Mouse (Mus musculus) erythroblast, embryonic 14.5 days (primary cell): Measurements from ENCODE around the gene Serpinb5. TPM values are rescaled to one million over a fixed set of nuclear protein-coding genes. Genes with fewer than 3 reads are reported as not detected.
"Not testable (repeated sequence)": the region's sequence is repeated elsewhere in the genome, so short reads cannot be mapped to it uniquely, and the experiment has no call there.

Experiments
- H3K27me3 ChIP-seq: 2 replicates; pipeline ENCODE4 v1.6.1; 2012; ENCODE audit warnings: inconsistent platforms; ENCODE audit not compliant: control insufficient read depth
- H3K36me3 ChIP-seq: 2 replicates; pipeline ENCODE4 v1.6.1; 2012; ENCODE audit warnings: mild to moderate bottlenecking, inconsistent platforms; ENCODE audit not compliant: control insufficient read depth
- H3K4me1 ChIP-seq: 2 replicates; pipeline ENCODE4 v1.6.1; 2012; ENCODE audit warnings: inconsistent platforms; ENCODE audit not compliant: control insufficient read depth
- H3K4me3 ChIP-seq: replicated peaks from 2 replicates; pipeline ENCODE3; 2012; ENCODE audit warnings: moderate library complexity, mild to moderate bottlenecking, inconsistent platforms
- H3K9me3 ChIP-seq: 2 replicates; pipeline ENCODE4 v1.6.1; 2012; ENCODE audit warnings: low read length, inconsistent platforms, mixed read lengths; ENCODE audit not compliant: control insufficient read depth
- GATA1 ChIP-seq: IDR thresholded peaks from 2 replicates; pipeline ENCODE4 v1.6.1; 2012; ENCODE audit warnings: low read length, inconsistent platforms, mixed read lengths
- TAL1 ChIP-seq: IDR thresholded peaks from 3 replicates; pipeline ENCODE4 v1.6.1; 2012; ENCODE audit warnings: low read length, inconsistent platforms, mixed read lengths
- polyA plus RNA-seq: library from polyadenylated mRNA; stranded (reverse); fragments of >175 nt; gene quantifications from 2 replicates; pipeline ENCODE4 v1.2.3, GENCODE M21; 2012

Gene Serpinb5
- polyA plus RNA-seq, 1 experiment, result not detected

DNA sequence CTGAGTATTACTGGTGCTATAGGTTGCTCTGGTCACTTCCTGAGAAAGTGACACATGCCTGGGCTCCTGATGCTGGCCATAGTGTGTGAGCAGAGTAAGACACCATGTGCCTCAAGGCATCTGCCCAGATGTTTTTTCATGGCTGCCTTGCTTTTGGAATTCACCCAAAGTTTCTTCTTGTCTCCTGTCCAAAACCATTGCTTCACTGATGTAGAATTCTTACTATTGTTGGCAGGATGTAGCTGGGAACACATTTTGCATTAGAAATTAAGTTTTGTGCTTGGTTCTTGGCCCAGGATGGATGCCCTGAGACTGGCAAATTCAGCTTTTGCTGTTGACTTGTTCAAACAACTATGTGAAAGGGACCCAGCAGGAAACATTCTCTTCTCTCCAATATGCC, 9.0 kb downstream of the Serpinb5 start:
- Histone ChIP-seq H3K36me3 (no peaks in the 10 kb centered on the region), H3K27me3 (no peaks in the 10 kb centered on the region), H3K4me3 (no peak overlapping the region), H3K9me3 (no peaks in the 10 kb centered on the region), H3K4me1 (no peaks in the 10 kb centered on the region)
- TF ChIP-seq GATA1 (no peak), TAL1 (no peak)

DNA sequence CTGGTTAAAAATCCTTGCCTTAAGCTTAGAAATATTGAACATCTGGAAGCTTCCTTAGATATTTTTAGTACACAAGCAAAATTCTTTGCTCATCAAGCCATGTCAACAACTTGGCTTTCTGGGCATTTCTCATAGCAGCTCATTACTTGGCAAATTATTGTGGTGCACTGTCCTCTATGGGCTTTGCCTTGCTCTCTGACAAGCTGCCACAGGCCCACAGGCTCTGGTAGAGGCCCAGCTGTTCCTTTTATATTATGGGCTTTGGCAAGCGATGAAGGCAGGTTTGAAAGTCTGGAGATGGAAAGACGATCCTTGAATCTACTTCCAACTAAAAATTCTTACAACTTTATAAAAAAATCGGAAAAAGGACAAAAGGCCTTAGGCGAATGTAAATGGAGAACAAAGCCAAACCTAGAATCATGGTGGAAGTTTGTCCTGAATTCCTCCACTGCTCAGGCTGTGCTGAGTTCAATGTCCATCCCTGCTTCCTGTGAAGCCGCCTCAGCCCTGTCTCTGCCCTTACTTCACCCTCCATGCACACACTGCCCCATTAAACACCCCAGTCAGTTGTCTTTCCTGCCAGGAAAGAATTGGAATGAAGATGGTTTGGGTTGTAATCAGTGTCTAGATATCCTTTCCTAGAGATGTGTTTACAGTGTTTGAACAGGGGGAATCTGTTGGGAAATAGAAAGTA, 14.4 kb downstream of the Serpinb5 start:
- Histone ChIP-seq H3K4me3 (no peak overlapping the region), H3K27me3 (no peaks in the 10 kb centered on the region), H3K9me3 (no peaks in the 10 kb centered on the region), H3K36me3 (no peaks in the 10 kb centered on the region), H3K4me1 (no peaks in the 10 kb centered on the region)
- TF ChIP-seq GATA1 (no peak), TAL1 (no peak)

GRCm38 (mm10) chr1:106876147-106876546, 15.2 kb downstream of the Serpinb5 start:
- no peaks in the 10 kb centered on the region for H3K27me3 ChIP-seq
- TF ChIP-seq TAL1 (no peak), GATA1 (no peak)
- H3K36me3 ChIP-seq, result no peaks in the 10 kb centered on the region
- H3K4me3 ChIP-seq, result no peak overlapping the region
- no peaks in the 10 kb centered on the region for H3K4me1 ChIP-seq
- H3K9me3 ChIP-seq, result no peaks in the 10 kb centered on the region

- Histone ChIP-seq H3K9me3 (no peaks in the 10 kb centered on the region), H3K36me3 (no peaks in the 10 kb centered on the region), H3K27me3 (no peaks in the 10 kb centered on the region), H3K4me1 (no peaks in the 10 kb centered on the region), H3K4me3 (no peak overlapping the region)
- no peak for TF ChIP-seq TAL1
- no peak for TF ChIP-seq GATA1
Measured at GRCm38 (mm10) chr1:106882723-106883122, 21.8 kb downstream of the Serpinb5 start.

DNA sequence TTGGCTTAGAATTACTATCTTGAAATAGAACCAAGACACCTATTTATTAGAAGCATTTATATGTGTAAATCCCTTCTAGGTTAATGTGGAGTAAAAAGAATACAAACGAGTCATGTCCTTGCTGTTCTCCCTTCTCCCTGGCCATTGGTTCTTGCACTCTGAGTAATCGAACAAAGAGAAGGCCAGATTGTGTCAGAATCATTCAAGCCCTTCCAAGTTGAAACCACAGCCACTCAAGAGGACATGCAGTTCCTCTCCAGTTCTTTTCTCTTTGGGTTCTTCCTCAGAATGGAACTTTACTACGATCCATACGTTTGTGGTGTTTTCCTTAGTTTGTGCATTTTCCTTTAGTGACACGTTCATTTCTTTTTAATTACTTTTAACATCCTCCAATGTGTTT, 22.4 kb downstream of the Serpinb5 start:
- H3K4me3 ChIP-seq, result no peak overlapping the region
- no peaks in the 10 kb centered on the region for H3K9me3 ChIP-seq
- no peak for TF ChIP-seq GATA1
- no peak for TF ChIP-seq TAL1
- H3K27me3 ChIP-seq, result no peaks in the 10 kb centered on the region
- no peaks in the 10 kb centered on the region for H3K36me3 ChIP-seq
- no peaks in the 10 kb centered on the region for H3K4me1 ChIP-seq

DNA sequence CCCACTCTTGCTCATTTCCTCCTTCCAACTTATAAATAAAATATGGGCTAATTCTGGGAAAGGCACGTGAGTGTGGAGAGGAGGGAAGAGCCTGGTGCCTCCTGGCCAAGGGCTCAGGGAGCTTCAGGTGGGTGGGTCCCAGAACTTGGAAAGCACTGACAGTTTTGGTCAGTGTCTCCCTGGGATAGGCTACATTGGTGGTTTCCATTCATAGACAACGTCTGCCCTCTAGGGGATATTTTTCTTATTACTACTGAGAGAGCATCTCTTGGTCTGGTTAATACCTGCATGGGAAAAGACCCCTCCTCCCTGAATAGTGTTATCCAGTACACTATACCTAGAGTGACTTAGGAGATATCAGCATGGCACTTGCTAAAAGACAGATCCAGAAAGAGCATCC, 22.8 kb downstream of the Serpinb5 start:
- TF ChIP-seq TAL1 (no peak), GATA1 (no peak)
- no peaks in the 10 kb centered on the region for H3K27me3 ChIP-seq
- H3K4me1 ChIP-seq, result no peaks in the 10 kb centered on the region
- no peaks in the 10 kb centered on the region for H3K9me3 ChIP-seq
- no peak overlapping the region for H3K4me3 ChIP-seq
- no peaks in the 10 kb centered on the region for H3K36me3 ChIP-seq

- H3K9me3 ChIP-seq, H3K36me3 ChIP-seq, H3K4me3 ChIP-seq, H3K27me3 ChIP-seq, H3K4me1 ChIP-seq: not testable (repeated sequence)
Measured at GRCm38 (mm10) chr1:106895142-106895541, 34.2 kb downstream of the Serpinb5 start.

DNA sequence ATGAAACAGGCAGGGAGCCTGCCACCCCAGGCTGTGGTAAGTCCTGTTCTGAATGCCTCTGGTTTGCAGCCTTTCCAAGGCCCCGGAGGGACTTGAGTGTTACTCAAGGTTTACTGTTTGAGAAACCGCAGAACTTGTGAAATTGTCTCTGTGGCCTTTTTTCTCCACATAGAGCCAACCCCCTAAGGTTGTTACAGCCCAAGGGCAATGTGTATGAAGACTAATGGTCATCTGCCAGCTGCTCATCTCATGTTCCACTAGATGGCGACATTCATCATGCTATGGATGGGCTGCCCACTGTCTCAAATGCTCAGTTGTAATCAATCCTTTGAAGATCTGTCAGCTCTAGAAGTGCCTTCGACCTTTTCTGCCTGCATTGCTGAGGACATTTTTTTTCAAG, 40.4 kb downstream of the Serpinb5 start:
- Histone ChIP-seq H3K36me3 (no peaks in the 10 kb centered on the region), H3K27me3 (no peaks in the 10 kb centered on the region), H3K4me1 (no peaks in the 10 kb centered on the region), H3K9me3 (no peaks in the 10 kb centered on the region), H3K4me3 (no peak overlapping the region)
- TF ChIP-seq TAL1 (no peak), GATA1 (no peak)

DNA sequence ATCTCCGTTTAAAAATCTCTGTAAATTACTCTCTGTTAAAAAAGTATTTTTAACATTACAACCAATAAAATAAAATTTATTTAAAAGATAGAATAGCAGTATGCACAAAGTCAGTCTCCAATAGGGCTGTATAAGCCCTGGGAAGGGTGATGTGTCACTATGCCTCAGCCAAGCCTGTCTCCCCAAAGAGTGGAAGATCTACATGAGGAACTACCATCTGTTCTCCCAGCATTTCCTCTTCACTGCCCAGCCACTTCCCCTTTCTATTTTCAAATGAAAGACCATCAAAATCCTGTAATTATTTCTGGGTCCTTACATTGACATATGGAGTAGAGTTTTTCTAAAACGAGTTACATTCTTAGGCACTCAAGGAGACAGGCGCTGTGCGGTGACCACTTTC, 71.0 kb downstream of the Serpinb5 start:
- no peaks in the 10 kb centered on the region for H3K4me1 ChIP-seq
- no peaks in the 10 kb centered on the region for H3K9me3 ChIP-seq
- H3K4me3 ChIP-seq, result no peak overlapping the region
- no peaks in the 10 kb centered on the region for H3K27me3 ChIP-seq
- TF ChIP-seq TAL1 (no peak), GATA1 (no peak)
- H3K36me3 ChIP-seq, result no peaks in the 10 kb centered on the region

Other genes starting within 250 kb of the Serpinb5 start
- 0.01 TPM in 1 of 2 replicates, not detected in the other for gene Bcl2, start 146.9 kb upstream of the Serpinb5 start, polyA plus RNA-seq
- gene Kdsr, start 101.4 kb upstream of the Serpinb5 start, polyA plus RNA-seq, result 0.02 and 0.13 TPM in 2 replicates
- 0.37 and 0.44 TPM in 2 replicates for gene Vps4b, start 64.4 kb upstream of the Serpinb5 start, polyA plus RNA-seq
- gene Serpinb12, start 73.3 kb downstream of the Serpinb5 start, polyA plus RNA-seq, result 0.04 TPM in 1 of 2 replicates, not detected in the other
- 0.04 TPM in 1 of 2 replicates, not detected in the other for gene Serpinb13, start 119.8 kb downstream of the Serpinb5 start, polyA plus RNA-seq
- not detected in 2 replicates for gene Serpinb3a, start 191.1 kb downstream of the Serpinb5 start, polyA plus RNA-seq
- gene Serpinb3d, start 222.3 kb downstream of the Serpinb5 start, polyA plus RNA-seq, result not detected in 2 replicates